Mouse (Mus musculus): ENCODE measurements around the gene Arsk.

- TF ChIP-seq CTCF (IDR thresholded peaks at IDR 0.05; ENCODE audit: low read depth, low read length) (no peak), POLR2A (IDR thresholded peaks at IDR 0.05; ENCODE audit: extremely low read depth, insufficient read depth, low read length) (no peak)
Observed at GRCm38 (mm10) chr13:76055391-76056232, 42.8 kb downstream of the Arsk start.
